Mouse (Mus musculus) megakaryocyte, embryonic 14.5 days (primary cell): ENCODE measurements around the gene Atn1.

Source experiments
- FLI1 ChIP-seq: IDR thresholded peaks from 2 replicates; pipeline ENCODE4 v1.6.1; 2012; ENCODE audit warnings: low read length, inconsistent platforms, mixed read lengths
- GATA1 ChIP-seq: IDR thresholded peaks from 3 replicates; pipeline ENCODE4 v1.6.1; 2012; ENCODE audit warnings: mixed read lengths, low read length, inconsistent platforms, borderline replicate concordance

DNA sequence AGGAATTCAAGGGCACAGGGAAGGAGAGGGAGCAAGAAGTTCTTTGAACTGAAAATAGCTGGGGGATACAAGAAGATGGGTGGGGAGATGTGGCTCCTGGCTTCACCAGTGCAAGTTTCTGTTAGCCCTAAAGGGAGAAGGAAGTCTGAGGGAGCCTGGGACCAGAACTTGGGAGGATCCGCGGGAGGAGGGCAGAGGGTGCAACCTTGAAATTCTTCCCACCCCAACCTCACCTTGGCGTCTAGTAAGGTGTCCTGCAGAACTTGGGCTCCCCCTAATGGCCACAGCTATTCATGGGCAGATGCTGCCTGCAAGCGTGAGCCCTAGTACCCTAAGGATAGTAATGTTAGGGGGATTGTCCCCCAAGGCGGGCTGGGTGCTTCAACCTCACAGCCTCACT is 2.9 kb upstream of the Atn1 start:
- TF ChIP-seq GATA1 (no peak), FLI1 (no peak)
